Mouse (Mus musculus) midbrain, postnatal 0 days (tissue): ENCODE data around the gene Grk4. TPM values are rescaled to one million over a fixed set of nuclear protein-coding genes. Genes with fewer than 3 reads are reported as not detected.

Experiments
- ATAC-seq: fragments of 200-750 bp; cut with Nextera tagmentation; 2 replicates; pipeline ENCODE4 v1.8.0; 2017; ENCODE audit warnings: moderate number of reproducible peaks, mild to moderate bottlenecking, moderate TSS enrichment, moderate library complexity; ENCODE audit not compliant: low FRiP score
- DNase-seq: peaks from one replicate; pipeline ENCODE4 v3.0.0-alpha.2; 2015; ENCODE audit warnings: low spot score
- H3K27ac ChIP-seq: fragments of 300-500 bp; sonication (generic); 2 replicates; pipeline ENCODE4 v1.5.1; 2014; ENCODE audit warnings: low read depth, mild to moderate bottlenecking, low read length, mixed read lengths
- H3K27me3 ChIP-seq: fragments of 300-500 bp; sonication (generic); 2 replicates; pipeline ENCODE4 v1.6.1; 2014; ENCODE audit warnings: low read length, control low read depth, mixed read lengths; ENCODE audit not compliant: insufficient read depth
- H3K36me3 ChIP-seq: fragments of 300-500 bp; sonication (generic); 2 replicates; pipeline ENCODE4 v1.6.1; 2014; ENCODE audit warnings: low read length, control low read depth, mixed read lengths; ENCODE audit not compliant: insufficient read depth
- H3K4me1 ChIP-seq: fragments of 300-500 bp; sonication (generic); 2 replicates; pipeline ENCODE4 v1.6.1; 2014; ENCODE audit warnings: mild to moderate bottlenecking, control low read depth, antibody characterized with exemption, low read length, mixed read lengths; ENCODE audit not compliant: insufficient read depth
- H3K4me2 ChIP-seq: fragments of 300-500 bp; sonication (generic); 2 replicates; pipeline ENCODE4 v1.6.1; 2014; ENCODE audit warnings: low read depth, mild to moderate bottlenecking, low read length, mixed read lengths; ENCODE audit not compliant: poor library complexity, severe bottlenecking
- H3K4me3 ChIP-seq: fragments of 300-500 bp; sonication (generic); 2 replicates; pipeline ENCODE4 v1.5.1; 2014; ENCODE audit warnings: low read depth, mild to moderate bottlenecking, low read length, moderate library complexity
- H3K9ac ChIP-seq: fragments of 300-500 bp; sonication (generic); replicated peaks from 2 replicates; pipeline ENCODE4 v1.6.1; 2014; ENCODE audit warnings: mild to moderate bottlenecking, low read length, moderate library complexity, mixed read lengths; ENCODE audit not compliant: poor library complexity, severe bottlenecking
- H3K9me3 ChIP-seq: fragments of 300-500 bp; sonication (generic); 2 replicates; pipeline ENCODE4 v1.6.1; 2016; ENCODE audit warnings: low read length, control low read depth
- CTCF ChIP-seq: IDR thresholded peaks from 2 replicates; pipeline ENCODE4 v1.5.1; 2016; ENCODE audit warnings: antibody characterized with exemption, mild to moderate bottlenecking
- WGBS: fragments of 180-500 bp; shearing (Covaris S2); extraction: QIAGEN DNeasy Blood & Tissue Kit; methylation state at CpG from one replicate; pipeline ENCODE4 v1.1.7; 2014; 5-methylcytosine and 5-hydroxymethylcytosine counted together
- polyA plus RNA-seq: library from polyadenylated mRNA; unstranded; fragments of >200 nt; fragmentation: Nextera tagmentation; extraction: Ambion mirVana; gene quantifications from 2 replicates; pipeline ENCODE4 v1.2.1, GENCODE M21; 2015
- total RNA-seq: library from RNA; depleted of rRNA; stranded (reverse); fragments of >200 nt; gene quantifications from 2 replicates; pipeline ENCODE4 v1.2.3, GENCODE M21; 2014; rRNA removed

Grk4 gene
- 3.0 and 4.2 TPM in 2 replicates for total RNA-seq
- polyA plus RNA-seq: 4.2 and 4.8 TPM in 2 replicates

GRCm38 (mm10) chr5:34659686-34660590, at the start of gene Grk4, which contains the start of gene Nop14:
Grk4 (plus strand) TSS chr5:34660379.
Nop14 (minus strand) TSS chr5:34660148.
- under 1% methylated on average over 59 of the region's 60 CpGs for WGBS

GRCm38 (mm10) chr5:34632996-34633395, 27.2 kb upstream of the Grk4 start:
- no peak overlapping the region for H3K4me3 ChIP-seq
- no peaks in the 10 kb centered on the region for H3K27me3 ChIP-seq
- ATAC-seq: no peak
- no peak for TF ChIP-seq CTCF
- no peak for DNase-seq
- H3K36me3 ChIP-seq: peaks cover 62% of the 10 kb centered on the region
- H3K27ac ChIP-seq: no peak overlapping the region
- H3K9me3 ChIP-seq: no peaks in the 10 kb centered on the region
- H3K4me1 ChIP-seq: 0 out of 2 replicates have a peak, but pooled peaks cover 9% of the 10 kb centered on the region
- no peak overlapping the region for H3K4me2 ChIP-seq
- H3K9ac ChIP-seq: no peak overlapping the region
- 94% methylated on average over 2 of the region's 2 CpGs for WGBS

More at GRCm38 (mm10) chr5:34659686-34660590, at the start of gene Grk4, which contains the start of gene Nop14:
- ATAC-seq: peak; percentile 100
- Histone ChIP-seq H3K9ac (peak within 1 kb of the TSS; percentile 63), H3K27ac (peak within 1 kb of the TSS; percentile 78), H3K4me3 (peak within 1 kb of the TSS; percentile 48), H3K27me3 (no peaks in the 10 kb centered on the region), H3K36me3 (peaks cover 16% of the 10 kb centered on the region), H3K9me3 (no peaks in the 10 kb centered on the region), H3K4me2 (peak within 1 kb of the TSS; percentile 56), H3K4me1 (peaks cover 4% of the 10 kb centered on the region; the same call in 1 of the 2 replicates)
- peak; percentile 100 for DNase-seq
- peak; percentile 95 for TF ChIP-seq CTCF

GRCm38 (mm10) chr5:34633641-34634040, 26.5 kb upstream of the Grk4 start:
- Histone ChIP-seq H3K9me3 (no peaks in the 10 kb centered on the region), H3K36me3 (peaks cover 62% of the 10 kb centered on the region), H3K9ac (no peak overlapping the region), H3K27me3 (no peaks in the 10 kb centered on the region), H3K27ac (no peak overlapping the region), H3K4me2 (no peak overlapping the region), H3K4me3 (no peak overlapping the region), H3K4me1 (0 out of 2 replicates have a peak, but pooled peaks cover 9% of the 10 kb centered on the region)
- no peak for DNase-seq
- 79% methylated on average over 4 of the region's 4 CpGs for WGBS
- ATAC-seq: no peak
- TF ChIP-seq CTCF: no peak

GRCm38 (mm10) chr5:34634746-34635400, 25.3 kb upstream of the Grk4 start:
- no peak for DNase-seq
- ATAC-seq: no peak
- Histone ChIP-seq H3K4me2 (no peak overlapping the region), H3K4me1 (0 out of 2 replicates have a peak, but pooled peaks cover 9% of the 10 kb centered on the region), H3K4me3 (no peak overlapping the region), H3K27ac (no peak overlapping the region), H3K36me3 (peaks cover 62% of the 10 kb centered on the region), H3K9me3 (no peaks in the 10 kb centered on the region), H3K27me3 (no peaks in the 10 kb centered on the region), H3K9ac (no peak overlapping the region)
- 91% methylated on average over 13 of the region's 13 CpGs for WGBS
- no peak for TF ChIP-seq CTCF

- Histone ChIP-seq H3K9ac (peak overlapping the region; percentile 60; the same call in 1 of the 2 replicates), H3K9me3 (no peaks in the 10 kb centered on the region), H3K4me2 (peak overlapping the region; percentile 58), H3K4me1 (0 out of 2 replicates have a peak, but pooled peaks cover 9% of the 10 kb centered on the region), H3K36me3 (peaks cover 62% of the 10 kb centered on the region), H3K27me3 (no peaks in the 10 kb centered on the region), H3K27ac (peak overlapping the region; percentile 85), H3K4me3 (peak overlapping the region; percentile 43)
- TF ChIP-seq CTCF: no peak
- WGBS: 61% methylated on average over 10 of the region's 10 CpGs
- DNase-seq (no peak), ATAC-seq (no peak)
Measured at GRCm38 (mm10) chr5:34635665-34636192, 24.4 kb upstream of the Grk4 start.
